Mouse (Mus musculus) embryonic fibroblast, embryonic 13.5 days (primary cell): Measurements from ENCODE around the gene Cmya5. TPM values are rescaled to one million over a fixed set of nuclear protein-coding genes. Genes with fewer than 3 reads are reported as not detected.

Source experiments
- H3K27ac ChIP-seq: 2 replicates; pipeline ENCODE4 v1.5.1; 2012; ENCODE audit warnings: low read length, control low read depth, inconsistent platforms; ENCODE audit not compliant: insufficient read depth
- H3K4me1 ChIP-seq: 2 replicates; pipeline ENCODE4 v1.6.1; 2011; ENCODE audit warnings: low read length; ENCODE audit not compliant: control insufficient read depth, insufficient read depth
- H3K4me3 ChIP-seq: 2 replicates; pipeline ENCODE4 v1.5.1; 2011; ENCODE audit warnings: mild to moderate bottlenecking, control low read depth, low read length; ENCODE audit not compliant: insufficient read depth
- CTCF ChIP-seq: IDR thresholded peaks from 2 replicates; pipeline ENCODE4 v1.5.1; 2011; ENCODE audit warnings: mild to moderate bottlenecking, control low read depth, low read length, moderate library complexity, borderline replicate concordance; ENCODE audit not compliant: insufficient read depth
- POLR2A ChIP-seq: IDR thresholded peaks from 2 replicates; pipeline ENCODE4 v1.6.1; 2011; ENCODE audit warnings: low read depth, mild to moderate bottlenecking, control low read depth, low read length, moderate library complexity
- polyA plus RNA-seq: library from polyadenylated mRNA; stranded (reverse); fragments of >200 nt; gene quantifications from 2 replicates; pipeline ENCODE4 v1.2.4, GENCODE M21; 2011; ENCODE audit warnings: low read depth; ENCODE audit not compliant: missing spikeins, insufficient read length

The Cmya5 gene
- polyA plus RNA-seq, 1 experiment: 1.4 TPM

DNA sequence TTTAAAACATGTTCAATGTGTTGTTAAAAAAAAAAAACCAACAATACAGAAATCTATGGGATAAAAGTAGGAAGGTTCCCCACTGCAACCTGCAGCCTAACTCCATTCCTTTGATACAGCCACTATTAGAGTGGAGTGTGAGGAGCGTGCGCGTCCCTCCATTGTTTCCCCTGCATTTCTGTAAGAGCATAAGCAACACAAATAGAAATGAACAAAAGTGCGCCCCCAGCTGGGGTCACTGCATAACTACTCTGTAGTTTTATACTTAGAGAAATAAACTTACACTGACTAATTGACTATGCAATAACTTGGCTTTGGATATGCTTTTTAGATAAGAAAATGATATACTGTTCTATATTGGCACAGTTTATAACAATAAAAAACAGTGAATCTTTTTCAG lies 75.0 kb downstream of the Cmya5 start:
- no peaks in the 10 kb centered on the region for H3K4me1 ChIP-seq
- H3K27ac ChIP-seq: no peak overlapping the region
- no peak overlapping the region for H3K4me3 ChIP-seq
- TF ChIP-seq CTCF (no peak), POLR2A (no peak)

DNA sequence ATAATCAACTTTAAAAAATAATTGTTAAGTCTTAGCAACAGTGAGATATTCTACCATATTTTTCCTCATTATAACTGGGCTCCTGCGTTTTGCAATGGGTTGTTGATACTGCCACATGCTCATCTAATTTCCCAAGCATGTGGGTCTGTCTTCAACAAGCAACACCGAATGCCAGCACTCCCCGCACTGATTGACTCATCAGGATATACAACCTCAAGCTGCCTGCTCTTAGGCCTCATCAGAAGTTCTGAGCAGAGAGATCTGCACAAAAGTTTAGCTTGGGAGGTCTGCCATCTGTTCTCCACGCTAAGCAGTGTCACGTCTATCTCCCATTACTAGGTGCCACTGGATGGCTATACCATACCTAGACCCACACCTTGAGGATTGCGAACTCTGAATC lies 76.2 kb downstream of the Cmya5 start:
- TF ChIP-seq POLR2A: no peak
- no peak for TF ChIP-seq CTCF
- Histone ChIP-seq H3K27ac (no peak overlapping the region), H3K4me3 (no peak overlapping the region), H3K4me1 (no peaks in the 10 kb centered on the region)

DNA sequence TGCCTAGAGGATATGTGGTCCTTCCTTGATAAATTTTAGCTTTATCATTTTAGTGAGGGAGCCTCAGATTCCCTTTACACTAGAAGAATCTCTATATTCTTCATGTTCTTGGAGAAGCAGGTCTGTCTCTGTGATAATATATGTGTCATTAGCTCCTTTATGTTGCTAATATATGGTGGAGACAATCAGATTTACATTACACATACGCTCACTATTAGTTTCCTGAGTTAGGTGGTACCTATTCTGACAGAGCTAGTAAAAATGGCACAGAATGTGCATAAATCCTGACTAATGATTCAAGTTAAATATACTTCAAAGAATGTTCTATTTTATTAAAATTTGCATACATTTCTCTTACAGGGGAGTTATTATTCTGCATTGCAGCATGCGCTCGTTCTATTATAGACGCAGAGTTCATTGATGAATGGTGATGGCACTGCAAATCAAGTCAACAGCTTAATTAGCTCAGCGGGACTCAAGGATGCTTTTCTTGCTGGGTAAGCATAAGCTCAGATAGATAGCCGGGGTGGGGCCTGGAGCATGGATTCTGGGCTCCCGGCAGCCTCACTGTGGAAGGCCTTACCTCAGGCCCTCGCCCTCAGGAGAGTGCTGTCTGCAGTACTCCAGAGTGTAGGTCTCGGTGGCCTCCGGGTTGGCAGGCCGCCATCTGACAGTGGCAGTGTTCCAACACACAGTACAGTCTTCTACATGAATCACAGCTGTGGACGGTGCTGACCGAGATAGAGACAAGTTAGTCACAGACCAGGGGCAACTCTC lies 81.5 kb downstream of the Cmya5 start:
- Histone ChIP-seq H3K4me1 (peaks cover 7% of the 10 kb centered on the region; the same call in 1 of the 2 replicates), H3K27ac (no peak overlapping the region), H3K4me3 (no peak overlapping the region)
- TF ChIP-seq CTCF: no peak
- TF ChIP-seq POLR2A: no peak

- TF ChIP-seq POLR2A (no peak), CTCF (no peak)
- Histone ChIP-seq H3K27ac (no peak overlapping the region), H3K4me3 (no peak overlapping the region), H3K4me1 (peaks cover 7% of the 10 kb centered on the region; the same call in 1 of the 2 replicates)
Observed at GRCm38 (mm10) chr13:93061311-93061710, 83.2 kb downstream of the Cmya5 start.

DNA sequence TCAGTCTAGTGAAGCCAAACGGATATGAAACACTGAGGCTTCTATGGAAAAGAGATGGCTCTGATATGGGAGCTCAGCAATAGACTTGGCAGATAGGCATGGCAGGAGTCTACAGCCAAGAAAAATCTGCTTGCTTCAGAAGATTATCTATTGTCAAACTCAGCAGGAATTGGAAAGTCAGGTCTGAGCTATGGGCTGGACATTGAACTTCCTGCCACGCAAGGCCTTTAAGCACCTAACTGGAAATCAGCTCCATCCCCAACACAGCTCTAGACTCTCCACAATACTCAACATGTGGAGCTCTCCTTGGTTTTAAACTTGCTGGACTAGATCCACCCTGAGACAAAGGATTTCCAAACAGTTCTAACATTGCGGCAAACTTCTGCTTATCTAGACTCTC lies 84.1 kb downstream of the Cmya5 start:
- Histone ChIP-seq H3K4me1 (peaks cover 7% of the 10 kb centered on the region; the same call in 1 of the 2 replicates), H3K4me3 (no peak overlapping the region), H3K27ac (no peak overlapping the region)
- TF ChIP-seq CTCF (no peak), POLR2A (no peak)

- peaks cover 7% of the 10 kb centered on the region; the same call in 1 of the 2 replicates for H3K4me1 ChIP-seq
- no peak for TF ChIP-seq CTCF
- no peak for TF ChIP-seq POLR2A
- H3K4me3 ChIP-seq: no peak overlapping the region
- no peak overlapping the region for H3K27ac ChIP-seq
Observed at GRCm38 (mm10) chr13:93058551-93059011, 85.9 kb downstream of the Cmya5 start.

- no peak overlapping the region for H3K4me3 ChIP-seq
- no peak overlapping the region for H3K27ac ChIP-seq
- no peak for TF ChIP-seq POLR2A
- no peak for TF ChIP-seq CTCF
- peaks cover 5% of the 10 kb centered on the region; the same call in 1 of the 2 replicates for H3K4me1 ChIP-seq
Observed at GRCm38 (mm10) chr13:93057492-93058260, 86.8 kb downstream of the Cmya5 start.

DNA sequence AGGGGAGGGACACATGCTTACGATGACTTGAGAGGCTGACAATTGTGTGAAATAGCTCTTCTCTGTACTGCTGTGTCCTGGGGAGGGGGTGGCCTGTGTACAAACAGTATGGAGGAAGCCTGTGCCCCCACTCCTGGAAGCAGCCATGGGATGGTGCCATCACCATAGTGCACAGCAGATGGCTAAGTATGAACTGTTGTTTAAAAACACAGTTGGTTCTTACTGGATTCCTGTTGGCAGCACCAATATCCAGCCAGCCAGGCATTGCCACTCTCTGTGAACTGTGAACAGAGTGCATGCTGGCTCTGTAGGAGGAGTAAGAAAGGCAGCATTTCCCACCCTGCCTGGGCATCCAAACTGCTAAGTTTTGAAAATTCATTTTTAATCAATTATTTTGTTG lies 88.4 kb downstream of the Cmya5 start:
- TF ChIP-seq CTCF (no peak), POLR2A (no peak)
- no peak overlapping the region for H3K27ac ChIP-seq
- no peak overlapping the region for H3K4me3 ChIP-seq
- H3K4me1 ChIP-seq: no peaks in the 10 kb centered on the region

- TF ChIP-seq CTCF: no peak
- no peak for TF ChIP-seq POLR2A
- no peak overlapping the region for H3K4me3 ChIP-seq
- H3K27ac ChIP-seq: no peak overlapping the region
- no peaks in the 10 kb centered on the region for H3K4me1 ChIP-seq
Observed at GRCm38 (mm10) chr13:93051483-93051882, 93.0 kb downstream of the Cmya5 start.

DNA sequence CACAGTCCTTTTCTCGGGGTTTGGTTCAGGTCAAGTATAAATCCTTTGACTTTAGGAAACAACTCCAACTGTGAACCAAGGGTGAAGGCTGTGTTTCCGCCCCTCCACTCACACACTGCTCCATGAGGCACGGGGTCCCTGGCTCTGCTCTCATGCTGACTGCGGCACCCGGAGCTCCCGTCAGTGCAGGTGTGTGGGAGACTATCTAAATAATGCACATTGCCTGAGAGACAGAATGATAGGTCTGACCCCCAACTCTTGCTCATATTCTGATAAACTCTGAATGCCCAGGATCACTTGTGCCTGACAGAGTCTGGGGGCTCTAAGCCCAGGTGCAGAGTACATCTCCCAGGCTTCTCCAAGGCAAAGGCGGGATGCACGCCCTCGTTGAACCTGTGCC lies 103.5 kb downstream of the Cmya5 start:
- Histone ChIP-seq H3K27ac (no peak overlapping the region), H3K4me1 (no peaks in the 10 kb centered on the region), H3K4me3 (no peak overlapping the region)
- TF ChIP-seq CTCF (no peak), POLR2A (no peak)
